Mouse (Mus musculus) stomach, embryonic 15.5 days (tissue): ENCODE data around the gene Neu2. TPM values are rescaled to one million over a fixed set of nuclear protein-coding genes. Genes with fewer than 3 reads are reported as not detected.

Experiments used
- ATAC-seq: fragments of 200-750 bp; cut with Nextera tagmentation; 2 replicates; pipeline ENCODE4 v1.8.0; 2017; ENCODE audit warnings: low read depth, moderate number of reproducible peaks, moderate TSS enrichment; ENCODE audit not compliant: insufficient read depth, low FRiP score
- H3K27ac ChIP-seq: fragments of 300-500 bp; sonication (generic); 2 replicates; pipeline ENCODE4 v1.5.1; 2015; ENCODE audit warnings: mild to moderate bottlenecking, inconsistent platforms
- H3K27me3 ChIP-seq: fragments of 300-500 bp; sonication (generic); replicated peaks from 2 replicates; pipeline ENCODE4 v1.6.1; 2015; ENCODE audit warnings: inconsistent platforms
- H3K36me3 ChIP-seq: fragments of 300-500 bp; sonication (generic); 2 replicates; pipeline ENCODE4 v1.6.1; 2015; ENCODE audit warnings: inconsistent platforms
- H3K4me1 ChIP-seq: fragments of 300-500 bp; sonication (generic); 2 replicates; pipeline ENCODE4 v1.6.1; 2015; ENCODE audit warnings: inconsistent platforms
- H3K4me2 ChIP-seq: fragments of 300-500 bp; sonication (generic); 2 replicates; pipeline ENCODE4 v1.6.1; 2015; ENCODE audit warnings: mild to moderate bottlenecking, inconsistent platforms
- H3K4me3 ChIP-seq: fragments of 300-500 bp; sonication (generic); replicated peaks from 2 replicates; pipeline ENCODE4 v1.5.1; 2015; ENCODE audit warnings: inconsistent platforms
- H3K9ac ChIP-seq: fragments of 300-500 bp; sonication (generic); 2 replicates; pipeline ENCODE4 v1.6.1; 2015; ENCODE audit warnings: inconsistent platforms
- H3K9me3 ChIP-seq: fragments of 300-500 bp; sonication (generic); 2 replicates; pipeline ENCODE4 v1.6.1; 2016; ENCODE audit warnings: inconsistent platforms
- WGBS: fragments of 180-500 bp; shearing (Covaris S2); methylation state at CpG from one replicate; pipeline ENCODE4 v1.1.7; 2015; 5-methylcytosine and 5-hydroxymethylcytosine counted together
- polyA plus RNA-seq: library from polyadenylated mRNA; unstranded; fragments of >200 nt; fragmentation: Nextera tagmentation; extraction: Ambion mirVana; gene quantifications from 2 replicates; pipeline ENCODE4 v1.2.1, GENCODE M21; 2015

Gene Neu2
- polyA plus RNA-seq, 1 experiment from 2014 or later, result 2.7 TPM

GRCm38 (mm10) chr1:87621146-87621857 is 111.6 kb downstream of the Neu2 start:
- H3K36me3 ChIP-seq, result no peaks in the 10 kb centered on the region
- no peak for ATAC-seq
- 0 out of 2 replicates have a peak overlapping the region, but pooled peaks have one; percentile 6 for H3K27ac ChIP-seq
- peak overlapping the region; percentile 2; the same call in 1 of the 2 replicates for H3K4me2 ChIP-seq
- no peak overlapping the region for H3K9ac ChIP-seq
- H3K9me3 ChIP-seq, result no peaks in the 10 kb centered on the region
- H3K4me1 ChIP-seq, result no peaks in the 10 kb centered on the region
- no peaks in the 10 kb centered on the region for H3K27me3 ChIP-seq
- peak overlapping the region; percentile 25 for H3K4me3 ChIP-seq
- 82% methylated on average over 9 of the region's 9 CpGs for WGBS

DNA sequence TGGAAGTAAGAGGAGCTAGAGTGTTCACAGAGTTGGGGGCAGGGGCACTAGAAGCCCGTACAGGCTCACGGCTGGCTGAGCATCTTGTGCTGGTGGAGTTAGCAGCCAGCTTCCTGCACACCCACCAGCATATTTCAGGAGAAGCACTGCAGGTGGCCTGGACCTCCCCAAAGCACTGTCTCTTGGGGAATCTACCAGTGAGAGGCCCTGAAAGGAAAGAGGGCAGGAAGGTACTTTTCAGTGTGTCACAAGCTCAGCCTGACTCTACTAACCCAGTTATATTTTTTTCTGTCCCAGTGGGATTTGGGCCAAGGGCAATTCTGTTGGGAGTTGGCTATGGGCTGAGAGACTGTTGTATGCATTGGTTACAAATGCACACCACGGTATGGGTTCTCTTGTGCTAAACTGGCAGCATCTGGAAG is 112.2 kb downstream of the Neu2 start:
- no peak overlapping the region for H3K4me3 ChIP-seq
- H3K4me1 ChIP-seq, result no peaks in the 10 kb centered on the region
- no peak overlapping the region for H3K9ac ChIP-seq
- H3K27ac ChIP-seq, result no peak overlapping the region
- WGBS, result 61% methylated on average over 3 of the region's 3 CpGs
- no peaks in the 10 kb centered on the region for H3K27me3 ChIP-seq
- no peaks in the 10 kb centered on the region for H3K9me3 ChIP-seq
- no peak for ATAC-seq
- H3K4me2 ChIP-seq, result no peak overlapping the region
- no peaks in the 10 kb centered on the region for H3K36me3 ChIP-seq

GRCm38 (mm10) chr1:87623977-87624666 is 114.4 kb downstream of the Neu2 start:
- Histone ChIP-seq H3K9ac (no peak overlapping the region), H3K4me3 (no peak overlapping the region), H3K36me3 (no peaks in the 10 kb centered on the region), H3K4me1 (no peaks in the 10 kb centered on the region), H3K9me3 (no peaks in the 10 kb centered on the region), H3K4me2 (no peak overlapping the region), H3K27ac (no peak overlapping the region), H3K27me3 (no peaks in the 10 kb centered on the region)
- WGBS, result 55% methylated on average over 1 of the region's 1 CpGs
- no peak for ATAC-seq

- H3K4me3 ChIP-seq, result no peak overlapping the region
- no peak for ATAC-seq
- WGBS, result 91% methylated on average over 2 of the region's 2 CpGs
- no peaks in the 10 kb centered on the region for H3K27me3 ChIP-seq
- no peaks in the 10 kb centered on the region for H3K9me3 ChIP-seq
- no peaks in the 10 kb centered on the region for H3K36me3 ChIP-seq
- no peak overlapping the region for H3K27ac ChIP-seq
- no peak overlapping the region for H3K4me2 ChIP-seq
- H3K4me1 ChIP-seq, result no peaks in the 10 kb centered on the region
- H3K9ac ChIP-seq, result no peak overlapping the region
Measured at GRCm38 (mm10) chr1:87624826-87625225, 115.1 kb downstream of the Neu2 start.

DNA sequence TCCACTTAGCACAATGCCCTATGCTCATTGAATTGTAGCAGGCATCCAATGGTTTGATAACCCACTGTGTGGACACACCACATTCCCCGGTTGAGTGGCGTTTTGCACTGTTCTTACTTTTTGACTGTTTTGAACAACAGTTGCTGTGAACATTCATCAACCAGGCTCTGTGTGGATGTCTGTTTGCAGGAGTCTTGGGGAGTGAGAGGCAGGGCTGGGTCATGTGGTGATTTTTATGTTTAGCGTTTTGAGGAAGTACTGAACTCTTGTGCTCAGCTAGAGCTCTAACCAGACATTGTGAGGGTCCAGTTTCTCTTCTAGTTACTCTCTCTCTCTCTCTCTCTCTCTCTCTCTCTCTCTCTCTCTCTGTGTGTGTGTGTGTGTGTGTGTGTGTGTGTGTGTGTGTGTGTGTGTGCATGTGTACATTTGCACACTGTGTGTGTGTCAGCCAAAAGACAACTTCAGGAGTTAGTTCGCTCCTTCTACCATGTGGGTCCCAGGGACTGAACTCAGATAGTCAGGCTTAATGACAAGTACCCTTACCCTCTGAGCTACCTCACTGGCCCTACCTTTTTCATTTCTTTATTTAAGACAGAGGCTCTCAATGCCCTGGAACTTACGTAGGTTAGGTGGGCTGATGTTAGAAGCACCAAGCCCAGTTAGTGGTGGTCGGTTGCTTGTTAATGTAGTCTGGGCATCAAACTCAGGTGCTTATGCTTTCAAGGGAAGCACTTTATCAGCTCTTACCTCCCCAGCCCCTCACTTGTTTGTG is 115.8 kb downstream of the Neu2 start:
- Histone ChIP-seq H3K36me3 (no peaks in the 10 kb centered on the region), H3K9me3 (no peaks in the 10 kb centered on the region), H3K4me3 (no peak overlapping the region), H3K4me2 (no peak overlapping the region), H3K9ac (no peak overlapping the region), H3K27me3 (no peaks in the 10 kb centered on the region), H3K4me1 (no peaks in the 10 kb centered on the region), H3K27ac (no peak overlapping the region)
- ATAC-seq, result no peak
- 73% methylated on average over 6 of the region's 6 CpGs for WGBS

- Histone ChIP-seq H3K9me3 (no peaks in the 10 kb centered on the region), H3K27ac (no peak overlapping the region), H3K4me2 (no peak overlapping the region), H3K36me3 (no peaks in the 10 kb centered on the region), H3K9ac (no peak overlapping the region), H3K27me3 (no peaks in the 10 kb centered on the region), H3K4me3 (no peak overlapping the region), H3K4me1 (no peaks in the 10 kb centered on the region)
- ATAC-seq, result peak; percentile 62; the same call in 1 of the 2 replicates
- WGBS, result 43% methylated on average over 2 of the region's 2 CpGs
Measured at GRCm38 (mm10) chr1:87626344-87626743, 116.7 kb downstream of the Neu2 start.

- no peak overlapping the region for H3K4me2 ChIP-seq
- WGBS, result 31% methylated on average over 2 of the region's 2 CpGs
- peak; percentile 75; the same call in 1 of the 2 replicates for ATAC-seq
- H3K9me3 ChIP-seq, result no peaks in the 10 kb centered on the region
- H3K4me3 ChIP-seq, result no peak overlapping the region
- no peak overlapping the region for H3K27ac ChIP-seq
- H3K4me1 ChIP-seq, result no peaks in the 10 kb centered on the region
- no peaks in the 10 kb centered on the region for H3K36me3 ChIP-seq
- H3K27me3 ChIP-seq, result no peaks in the 10 kb centered on the region
- no peak overlapping the region for H3K9ac ChIP-seq
Measured at GRCm38 (mm10) chr1:87628085-87628484, 118.4 kb downstream of the Neu2 start.

DNA sequence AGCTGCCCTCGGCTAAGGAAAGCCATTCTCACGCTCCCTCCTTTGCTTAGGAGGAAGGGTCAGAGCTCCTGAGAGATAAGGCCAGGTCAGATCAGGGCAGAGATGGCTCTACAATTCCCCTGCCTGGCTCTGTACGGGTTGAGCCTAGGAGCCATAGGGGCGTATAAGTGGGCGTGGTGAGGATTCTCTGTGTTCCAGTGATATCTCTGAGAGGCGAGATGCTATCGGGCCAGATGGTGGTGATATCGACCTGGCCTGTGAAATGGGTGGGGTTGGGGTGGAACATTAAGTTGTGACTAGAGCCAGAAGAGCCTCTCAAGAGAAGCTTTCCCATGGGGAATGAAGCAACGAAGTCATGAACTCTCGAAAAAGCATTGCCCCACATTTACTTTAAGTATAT is 121.9 kb downstream of the Neu2 start:
- no peak overlapping the region for H3K27ac ChIP-seq
- no peak overlapping the region for H3K4me2 ChIP-seq
- no peak overlapping the region for H3K4me3 ChIP-seq
- no peaks in the 10 kb centered on the region for H3K9me3 ChIP-seq
- no peaks in the 10 kb centered on the region for H3K36me3 ChIP-seq
- no peak for ATAC-seq
- no peak overlapping the region for H3K9ac ChIP-seq
- H3K27me3 ChIP-seq, result no peaks in the 10 kb centered on the region
- 65% methylated on average over 10 of the region's 10 CpGs for WGBS
- H3K4me1 ChIP-seq, result no peaks in the 10 kb centered on the region

- WGBS, result 59% methylated on average over 6 of the region's 6 CpGs
- no peak overlapping the region for H3K4me3 ChIP-seq
- H3K4me1 ChIP-seq, result no peaks in the 10 kb centered on the region
- H3K4me2 ChIP-seq, result no peak overlapping the region
- no peak for ATAC-seq
- H3K9ac ChIP-seq, result no peak overlapping the region
- H3K27ac ChIP-seq, result no peak overlapping the region
- H3K36me3 ChIP-seq, result no peaks in the 10 kb centered on the region
- H3K27me3 ChIP-seq, result no peaks in the 10 kb centered on the region
- H3K9me3 ChIP-seq, result no peaks in the 10 kb centered on the region
Measured at GRCm38 (mm10) chr1:87632163-87632562, 122.5 kb downstream of the Neu2 start.

GRCm38 (mm10) chr1:87636716-87637117 is 127.0 kb downstream of the Neu2 start:
- Histone ChIP-seq H3K36me3 (no peaks in the 10 kb centered on the region), H3K27me3 (no peaks in the 10 kb centered on the region), H3K4me1 (no peaks in the 10 kb centered on the region), H3K4me2 (no peak overlapping the region), H3K9ac (no peak overlapping the region), H3K27ac (no peak overlapping the region), H3K9me3 (no peaks in the 10 kb centered on the region), H3K4me3 (no peak overlapping the region)
- ATAC-seq, result no peak
- WGBS, result 74% methylated on average over 12 of the region's 12 CpGs

GRCm38 (mm10) chr1:87637121-87637877 is 127.6 kb downstream of the Neu2 start:
- no peaks in the 10 kb centered on the region for H3K27me3 ChIP-seq
- no peak overlapping the region for H3K4me2 ChIP-seq
- H3K27ac ChIP-seq, result peak overlapping the region; percentile 48; the same call in 1 of the 2 replicates
- 79% methylated on average over 4 of the region's 4 CpGs for WGBS
- peak; percentile 99 for ATAC-seq
- no peaks in the 10 kb centered on the region for H3K9me3 ChIP-seq
- no peak overlapping the region for H3K4me3 ChIP-seq
- no peak overlapping the region for H3K9ac ChIP-seq
- no peaks in the 10 kb centered on the region for H3K36me3 ChIP-seq
- no peaks in the 10 kb centered on the region for H3K4me1 ChIP-seq
